Mouse (Mus musculus): ENCODE results near the gene Osbpl8. TPM values are rescaled to one million over a fixed set of nuclear protein-coding genes. Genes with fewer than 3 reads are reported as not detected.
A peak's percentile ranks its signal among the peaks of the same experiment; 100 is the strongest.

The Osbpl8 gene
- polyA plus RNA-seq, 1 experiment from 2014 or later = 22.4 TPM

GRCm38 (mm10) chr10:111258256-111258655, 93.7 kb downstream of the Osbpl8 start:
- no peaks in the 10 kb centered on the region for H3K4me1 ChIP-seq
- H3K27me3 ChIP-seq = no peaks in the 10 kb centered on the region

GRCm38 (mm10) chr10:111271687-111272086, 107.1 kb downstream of the Osbpl8 start:
- ATAC-seq (ENCODE audit: low FRiP score) = no peak
- Histone ChIP-seq H3K9me3 (replicated peaks) (no peaks in the 10 kb centered on the region), H3K27me3 (no peaks in the 10 kb centered on the region), H3K36me3 (peaks cover 39% of the 10 kb centered on the region), H3K27ac (no peak overlapping the region), H3K4me1 (peaks cover 8% of the 10 kb centered on the region; the same call in 1 of the 2 replicates), H3K9ac (no peak overlapping the region), H3K4me2 (replicated peaks) (no peak overlapping the region), H3K4me3 (no peak overlapping the region)
- 87% methylated on average over 15 of the region's 15 CpGs for WGBS

More at GRCm38 (mm10) chr10:111258256-111258655, 93.7 kb downstream of the Osbpl8 start:
- no peak for ATAC-seq (ENCODE audit: low FRiP score)
- Histone ChIP-seq H3K27ac (no peak overlapping the region), H3K9ac (no peak overlapping the region), H3K4me2 (replicated peaks) (no peak overlapping the region), H3K36me3 (no peaks in the 10 kb centered on the region), H3K4me3 (no peak overlapping the region), H3K9me3 (replicated peaks) (no peaks in the 10 kb centered on the region)
- WGBS = 91% methylated on average over 3 of the region's 3 CpGs

GRCm38 (mm10) chr10:111272905-111273304, 108.4 kb downstream of the Osbpl8 start:
- H3K9me3 ChIP-seq (replicated peaks) = no peaks in the 10 kb centered on the region
- 75% methylated on average over 11 of the region's 11 CpGs for WGBS
- no peak overlapping the region for H3K4me2 ChIP-seq (replicated peaks)
- no peak overlapping the region for H3K27ac ChIP-seq
- peaks cover 8% of the 10 kb centered on the region; the same call in 1 of the 2 replicates for H3K4me1 ChIP-seq
- H3K9ac ChIP-seq = no peak overlapping the region
- ATAC-seq (ENCODE audit: low FRiP score) = no peak
- peaks cover 38% of the 10 kb centered on the region for H3K36me3 ChIP-seq
- H3K4me3 ChIP-seq = no peak overlapping the region
- H3K27me3 ChIP-seq = no peaks in the 10 kb centered on the region

DNA sequence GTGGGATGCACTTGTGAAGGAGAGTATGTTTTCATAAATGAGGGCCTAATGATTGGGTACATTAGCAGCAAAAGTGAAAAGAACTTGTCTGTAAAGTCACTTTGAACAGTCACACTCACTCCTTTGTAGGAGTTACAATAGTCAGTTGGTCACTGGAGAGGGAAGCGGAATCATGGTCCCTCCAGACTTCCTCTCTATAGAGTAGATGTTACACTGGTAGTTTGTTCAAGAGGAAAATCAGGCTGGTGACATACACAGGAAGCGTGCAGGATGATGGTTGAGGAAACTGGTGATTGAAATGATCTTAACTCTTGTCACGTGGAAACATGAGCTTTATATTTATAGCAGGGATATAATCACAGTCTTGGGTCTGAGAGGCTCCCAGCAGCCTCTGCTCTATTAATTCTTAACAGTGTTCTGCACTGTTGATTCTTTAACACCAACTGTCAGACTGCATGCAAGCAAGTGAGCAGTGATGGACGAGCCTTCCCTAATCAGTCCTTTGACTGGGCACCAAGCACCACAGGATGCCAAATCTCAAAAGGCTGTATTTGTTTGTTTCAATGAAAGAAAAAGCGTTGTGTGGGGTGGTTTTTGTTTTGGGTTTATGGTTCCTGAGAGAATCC, 109.0 kb downstream of the Osbpl8 start:
- Histone ChIP-seq H3K4me3 (no peak overlapping the region), H3K9me3 (replicated peaks) (no peaks in the 10 kb centered on the region), H3K27ac (peak overlapping the region; percentile 18; the same call in 1 of the 2 replicates), H3K36me3 (peaks cover 38% of the 10 kb centered on the region), H3K27me3 (no peaks in the 10 kb centered on the region), H3K4me1 (peaks cover 8% of the 10 kb centered on the region; the same call in 1 of the 2 replicates), H3K9ac (no peak overlapping the region), H3K4me2 (replicated peaks) (no peak overlapping the region)
- peak; percentile 79 for ATAC-seq (ENCODE audit: low FRiP score)
- WGBS = 31% methylated on average over 5 of the region's 5 CpGs

DNA sequence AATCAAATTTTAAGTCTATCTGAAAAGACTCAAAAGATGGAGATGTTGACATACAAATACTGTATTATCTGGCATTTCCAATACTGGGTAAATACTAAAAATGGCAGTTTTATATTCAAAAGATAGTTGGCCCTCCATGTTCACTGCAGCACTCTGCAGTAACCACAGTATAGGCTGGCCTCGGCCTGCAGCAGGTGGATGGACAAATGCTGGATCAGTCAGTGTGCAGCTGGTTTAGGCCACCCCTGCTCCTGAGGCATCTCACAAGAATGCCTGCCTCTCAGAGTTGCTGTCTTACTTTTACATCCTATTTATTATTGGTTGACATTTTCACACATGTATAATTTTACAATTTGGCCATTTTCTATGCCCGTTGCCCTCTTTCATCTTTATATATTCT, 111.3 kb downstream of the Osbpl8 start:
- Histone ChIP-seq H3K9me3 (replicated peaks) (no peaks in the 10 kb centered on the region), H3K27me3 (no peaks in the 10 kb centered on the region), H3K4me1 (peaks cover 8% of the 10 kb centered on the region; the same call in 1 of the 2 replicates), H3K9ac (no peak overlapping the region), H3K4me2 (replicated peaks) (no peak overlapping the region), H3K4me3 (no peak overlapping the region), H3K27ac (no peak overlapping the region), H3K36me3 (peaks cover 36% of the 10 kb centered on the region)
- 85% methylated on average over 2 of the region's 2 CpGs for WGBS
- ATAC-seq (ENCODE audit: low FRiP score) = no peak

DNA sequence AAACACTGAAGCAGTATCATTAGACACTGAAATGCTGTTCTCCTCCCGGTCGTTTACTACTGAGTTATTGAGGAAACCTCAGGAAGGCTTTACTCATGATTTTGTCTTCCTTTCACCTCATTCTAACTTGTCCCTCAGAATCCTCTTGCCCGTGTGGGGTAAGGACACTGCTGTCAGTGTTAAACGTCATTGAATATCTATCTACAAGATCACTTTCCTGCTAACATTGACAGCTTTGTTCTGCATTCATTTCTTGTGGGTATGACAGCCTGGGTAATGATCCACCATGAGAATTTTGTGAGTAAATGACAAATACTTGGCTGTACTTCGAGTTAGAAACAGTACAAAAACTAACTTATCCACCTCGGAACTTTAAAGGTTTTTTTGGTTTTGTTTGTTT, 133.1 kb downstream of the Osbpl8 start:
- H3K36me3 ChIP-seq = peaks cover 7% of the 10 kb centered on the region
- H3K9ac ChIP-seq = peak overlapping the region; percentile 75; the same call in 1 of the 2 replicates
- no peaks in the 10 kb centered on the region for H3K27me3 ChIP-seq
- peaks cover 5% of the 10 kb centered on the region; the same call in 1 of the 2 replicates for H3K4me1 ChIP-seq
- ATAC-seq (ENCODE audit: low FRiP score) = no peak
- H3K4me2 ChIP-seq (replicated peaks) = peak overlapping the region; percentile 54
- 55% methylated on average over 6 of the region's 6 CpGs for WGBS
- H3K9me3 ChIP-seq (replicated peaks) = no peaks in the 10 kb centered on the region
- H3K4me3 ChIP-seq = peak overlapping the region; percentile 62; the same call in 1 of the 2 replicates
- no peak overlapping the region for H3K27ac ChIP-seq

DNA sequence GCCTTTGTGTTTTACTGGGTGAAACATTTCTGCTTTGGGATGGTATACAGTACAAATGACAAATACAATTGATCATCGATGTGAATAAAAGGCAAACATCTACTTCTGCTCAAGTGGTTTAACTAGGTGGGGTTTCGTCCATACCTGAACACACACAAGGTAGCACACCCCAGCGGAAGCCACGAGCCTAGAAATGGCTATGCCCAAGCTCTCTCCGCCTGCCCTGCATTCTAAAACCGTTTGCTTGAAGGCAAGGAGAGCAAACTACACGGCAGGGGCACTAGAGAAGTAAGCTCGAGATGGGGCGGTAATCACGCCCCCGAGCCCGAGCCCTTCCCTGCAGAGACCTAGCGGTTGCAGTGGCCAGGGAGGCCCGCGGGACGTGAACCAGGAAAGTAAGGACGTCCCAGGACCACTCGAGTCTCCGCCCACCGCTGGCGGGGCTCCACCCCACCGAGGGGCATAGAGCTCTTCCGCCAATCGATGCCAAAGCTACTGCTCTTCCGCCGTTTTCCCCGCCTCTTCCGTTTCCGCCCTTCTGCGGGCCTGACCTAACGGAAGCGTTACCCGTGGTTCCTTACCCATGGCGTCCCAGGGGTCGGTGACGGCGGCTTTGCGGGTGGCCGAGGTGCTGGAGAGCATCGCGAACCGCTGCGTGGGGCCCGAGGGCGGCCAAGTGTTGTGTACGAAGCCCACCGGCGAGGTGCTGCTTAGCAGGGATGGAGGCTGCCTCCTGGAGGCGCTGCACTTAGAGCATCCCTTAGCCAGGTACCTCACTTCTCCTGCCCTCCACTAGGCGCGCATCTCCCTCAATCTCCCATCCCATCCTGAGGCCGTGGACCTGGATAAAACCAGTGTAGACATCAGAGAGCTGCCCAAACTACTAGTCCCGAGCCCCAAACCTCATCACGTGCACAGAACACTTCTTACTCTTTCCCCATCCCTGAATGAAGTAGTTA, 133.9 kb downstream of the Osbpl8 start, which contains the start of gene Bbs10:
Gene Bbs10 (plus strand): TSS at position 540 of the 959 bp plus-strand sequence.
- Histone ChIP-seq H3K4me3 (peak within 1 kb of the TSS; percentile 62), H3K27ac (peak within 1 kb of the TSS; percentile 91), H3K9me3 (replicated peaks) (no peaks in the 10 kb centered on the region), H3K27me3 (no peaks in the 10 kb centered on the region), H3K4me1 (peaks cover 5% of the 10 kb centered on the region; the same call in 1 of the 2 replicates), H3K9ac (peak within 1 kb of the TSS; percentile 75), H3K4me2 (replicated peaks) (peak within 1 kb of the TSS; percentile 54), H3K36me3 (peaks cover 4% of the 10 kb centered on the region; the same call in 1 of the 2 replicates)
- ATAC-seq (ENCODE audit: low FRiP score) = peak; percentile 99
- under 1% methylated on average over 54 of the region's 54 CpGs for WGBS

GRCm38 (mm10) chr10:111299591-111299990, 135.0 kb downstream of the Osbpl8 start:
- no peak overlapping the region for H3K4me3 ChIP-seq

GRCm38 (mm10) chr10:111301041-111301440, 136.5 kb downstream of the Osbpl8 start:
- Histone ChIP-seq H3K4me2 (replicated peaks) (no peak overlapping the region), H3K27me3 (no peaks in the 10 kb centered on the region), H3K36me3 (0 out of 2 replicates have a peak, but pooled peaks cover 4% of the 10 kb centered on the region), H3K27ac (no peak overlapping the region), H3K4me3 (no peak overlapping the region), H3K4me1 (peaks cover 5% of the 10 kb centered on the region; the same call in 1 of the 2 replicates), H3K9ac (no peak overlapping the region), H3K9me3 (replicated peaks) (no peaks in the 10 kb centered on the region)
- no peak for ATAC-seq (ENCODE audit: low FRiP score)
- 94% methylated on average over 5 of the region's 5 CpGs for WGBS

More at GRCm38 (mm10) chr10:111299591-111299990, 135.0 kb downstream of the Osbpl8 start:
- Histone ChIP-seq H3K9me3 (replicated peaks) (no peaks in the 10 kb centered on the region), H3K4me2 (replicated peaks) (peak overlapping the region; percentile 54; the same call in 1 of the 2 replicates), H3K4me1 (peaks cover 5% of the 10 kb centered on the region; the same call in 1 of the 2 replicates), H3K36me3 (0 out of 2 replicates have a peak, but pooled peaks cover 4% of the 10 kb centered on the region), H3K9ac (no peak overlapping the region), H3K27ac (no peak overlapping the region), H3K27me3 (no peaks in the 10 kb centered on the region)
- ATAC-seq (ENCODE audit: low FRiP score) = no peak
- 78% methylated on average over 6 of the region's 6 CpGs for WGBS

- no peak overlapping the region for H3K27ac ChIP-seq
- H3K27me3 ChIP-seq = no peaks in the 10 kb centered on the region
- H3K9me3 ChIP-seq (replicated peaks) = no peaks in the 10 kb centered on the region
- H3K9ac ChIP-seq = no peak overlapping the region
- WGBS = 93% methylated on average over 6 of the region's 6 CpGs
- ATAC-seq (ENCODE audit: low FRiP score) = no peak
- no peak overlapping the region for H3K4me3 ChIP-seq
- H3K4me1 ChIP-seq = peaks cover 5% of the 10 kb centered on the region; the same call in 1 of the 2 replicates
- 0 out of 2 replicates have a peak, but pooled peaks cover 4% of the 10 kb centered on the region for H3K36me3 ChIP-seq
- H3K4me2 ChIP-seq (replicated peaks) = no peak overlapping the region
Observed at GRCm38 (mm10) chr10:111302486-111302885, 137.9 kb downstream of the Osbpl8 start.

DNA sequence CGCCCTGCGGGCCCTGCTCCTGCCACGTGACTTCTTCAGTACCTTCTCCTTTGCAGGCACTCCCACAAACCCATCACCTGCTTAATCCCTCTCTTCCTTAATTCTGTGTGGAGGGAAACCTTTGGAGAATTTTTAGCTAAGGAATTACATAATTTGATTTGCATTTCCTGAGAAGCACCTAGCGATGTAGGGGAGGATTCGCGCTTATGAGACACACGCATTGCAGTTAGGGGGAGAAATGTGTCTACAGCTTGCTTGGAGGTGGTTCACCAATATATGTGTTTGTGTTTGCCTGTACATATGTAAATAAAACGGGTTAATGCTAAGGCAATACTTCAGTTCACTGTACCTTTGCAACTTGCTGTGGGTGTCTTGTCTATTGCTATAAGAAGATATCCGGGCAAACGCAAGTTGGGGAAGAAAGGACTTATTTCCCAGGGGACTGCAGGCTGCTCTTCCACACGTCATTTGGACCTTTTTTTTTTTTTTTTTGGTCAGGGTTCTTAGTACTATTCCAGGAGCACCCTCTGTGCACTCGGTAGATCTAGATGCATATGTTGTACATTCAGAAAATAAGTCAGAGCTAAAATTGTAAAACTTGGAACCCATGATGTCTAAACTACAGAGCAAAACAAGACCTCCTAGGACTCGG, 144.4 kb downstream of the Osbpl8 start:
- Histone ChIP-seq H3K36me3 (no peaks in the 10 kb centered on the region), H3K4me2 (replicated peaks) (no peak overlapping the region), H3K27me3 (no peaks in the 10 kb centered on the region), H3K4me1 (no peaks in the 10 kb centered on the region), H3K9ac (no peak overlapping the region), H3K9me3 (replicated peaks) (no peaks in the 10 kb centered on the region; the same call in 1 of the 2 replicates), H3K4me3 (no peak overlapping the region), H3K27ac (no peak overlapping the region)
- WGBS = 89% methylated on average over 13 of the region's 13 CpGs
- ATAC-seq (ENCODE audit: low FRiP score) = no peak

All from hindbrain, embryonic 12.5 days (tissue).